Mouse (Mus musculus) hindlimb bud, embryonic 11.5 days (tissue): Measurements from ENCODE around the gene Marveld3.

ENCODE experiments used
- DNase-seq: peaks from one replicate; pipeline ENCODE4 v3.0.0-alpha.2; 2012; ENCODE audit warnings: low read depth, low spot score; ENCODE audit errors: extremely low spot score

Marveld3 gene

DNA sequence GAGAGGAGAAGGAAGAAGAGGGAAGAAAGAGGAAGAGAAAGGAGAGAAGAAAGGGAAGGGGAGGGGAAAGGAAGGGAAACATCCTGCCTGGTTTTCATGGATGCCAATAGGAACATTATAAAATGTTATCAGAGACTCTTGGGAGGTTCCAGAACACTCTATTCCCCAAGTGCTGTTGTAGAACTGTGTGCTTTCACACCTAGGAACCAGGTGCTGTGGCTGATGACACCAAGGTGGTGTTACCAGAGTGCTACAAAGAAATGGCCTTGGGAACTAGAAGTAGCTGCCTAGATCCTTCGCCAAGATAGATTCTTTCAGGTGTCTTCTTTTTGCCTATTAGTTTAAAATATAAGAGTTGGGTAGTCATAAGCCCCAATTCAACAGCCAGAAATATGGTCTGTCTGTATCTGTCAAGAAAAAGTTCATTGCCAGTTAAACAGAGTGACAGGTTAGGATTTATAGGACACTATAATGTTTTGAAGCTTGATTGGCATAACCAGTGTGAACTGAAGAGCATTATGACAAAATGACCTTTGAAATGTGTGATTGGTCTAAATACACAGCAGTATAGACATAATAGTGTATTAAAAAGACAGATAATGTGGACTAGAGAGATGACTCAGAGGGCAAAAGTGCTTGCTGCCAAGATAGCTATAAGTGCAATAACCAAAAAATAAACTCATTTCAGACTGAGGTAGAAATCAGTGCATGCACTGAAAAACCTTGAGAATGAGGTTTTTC lies 56.9 kb downstream of the Marveld3 start:
- no peak for DNase-seq

GRCm38 (mm10) chr8:109903909-109904469 lies 58.0 kb downstream of the Marveld3 start:
- no peak for DNase-seq

- no peak for DNase-seq
These were observed 59.6 kb downstream of the Marveld3 start for GRCm38 (mm10) chr8:109902379-109902778.
